Mouse (Mus musculus): ENCODE results near the gene P2ry4.

Gene P2ry4

GRCm38 (mm10) chrX:100594791-100595190 lies at the start of gene P2ry4:
P2ry4 (minus strand) TSS chrX:100594869.
- no peak for DNase-seq (ENCODE audit: low read depth, low spot score)

- no peak for DNase-seq (ENCODE audit: low read depth, low spot score)
Observed at GRCm38 (mm10) chrX:100638477-100638876, 43.8 kb upstream of the P2ry4 start.

DNA sequence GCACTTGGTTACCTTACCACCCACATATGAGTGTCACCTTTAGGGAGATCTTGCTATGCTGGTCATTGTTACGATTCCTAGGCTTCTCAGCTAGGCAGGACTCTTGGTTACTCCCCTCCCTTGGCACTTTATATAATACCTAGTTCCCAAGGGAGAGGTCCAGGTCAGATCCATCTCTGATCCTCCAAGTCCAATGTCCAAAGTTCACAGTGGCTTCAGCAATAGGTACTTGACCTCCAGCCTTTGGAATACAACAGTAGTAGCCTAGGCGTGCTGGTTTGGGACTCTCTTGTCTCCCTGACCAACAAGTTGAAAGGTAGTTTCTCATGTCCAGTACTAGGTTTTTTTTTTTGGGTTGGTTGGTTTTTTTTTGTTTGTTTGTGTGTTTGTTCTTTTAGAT lies 34.4 kb upstream of the P2ry4 start:
- no peak for DNase-seq (ENCODE audit: low read depth, low spot score)

- peak; percentile 93 for DNase-seq (ENCODE audit: low read depth, low spot score)
Observed at GRCm38 (mm10) chrX:100625802-100626793, 31.4 kb upstream of the P2ry4 start, which contains the start of gene Pdzd11. Pdzd11 (minus strand) TSS chrX:100626568.

DNA sequence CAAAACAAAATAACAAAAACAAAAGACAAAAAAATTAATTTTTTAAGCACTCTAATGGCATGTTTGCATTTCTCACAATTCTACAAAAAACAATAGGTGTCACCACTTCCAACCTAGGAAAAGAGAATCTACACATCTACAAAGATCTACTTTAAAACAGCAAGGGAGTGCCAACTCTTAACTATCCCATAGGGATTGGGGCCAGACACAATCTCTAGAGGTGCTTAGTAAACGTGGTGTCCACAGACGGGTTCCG lies 30.8 kb upstream of the P2ry4 start, which contains the start of gene Kif4:
Gene Kif4 (plus strand): TSS at position 192 of the 256 bp plus-strand sequence.
- DNase-seq (ENCODE audit: low read depth, low spot score) = no peak

- peak; percentile 10 for DNase-seq (ENCODE audit: low read depth, low spot score)
Observed at GRCm38 (mm10) chrX:100625146-100625545, 30.5 kb upstream of the P2ry4 start.

DNA sequence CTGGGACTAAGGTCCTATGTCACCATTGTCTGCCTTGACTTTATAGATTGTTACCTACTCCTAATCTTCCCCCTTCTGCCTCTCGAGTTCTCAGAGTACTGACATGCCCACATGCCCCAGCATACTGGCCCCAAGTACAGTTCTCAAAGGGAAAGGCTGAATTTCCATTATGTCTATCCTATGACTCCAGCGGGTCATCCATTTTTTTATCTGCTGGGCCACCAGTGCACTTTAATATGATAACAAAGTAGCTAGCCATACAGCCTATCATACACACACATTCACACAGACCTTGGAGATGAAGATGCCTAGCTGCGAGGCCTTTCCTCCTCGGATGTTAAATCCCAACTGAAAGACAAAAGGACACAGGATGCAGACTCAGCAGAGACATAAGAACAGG lies 29.6 kb upstream of the P2ry4 start:
- DNase-seq (ENCODE audit: low read depth, low spot score) = no peak

DNA sequence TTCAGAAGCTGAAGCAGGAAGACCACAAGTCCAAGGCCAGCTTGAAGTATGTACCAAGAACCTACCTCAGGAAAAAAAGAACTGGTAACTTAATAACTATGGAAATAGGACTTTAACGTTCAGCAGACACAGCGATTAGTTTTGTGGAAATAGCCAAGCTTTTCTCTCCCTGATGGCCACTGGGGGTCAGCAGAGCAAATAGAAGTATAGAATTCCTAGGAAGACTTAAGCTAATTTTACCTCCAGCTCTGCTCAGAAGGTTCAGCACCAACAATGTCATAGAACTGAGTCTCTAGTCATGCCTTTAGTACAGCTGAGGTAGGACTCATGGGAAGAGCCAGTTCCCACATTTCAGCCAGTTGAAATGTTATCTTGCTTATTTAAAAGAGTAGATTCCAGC lies 26.7 kb upstream of the P2ry4 start:
- DNase-seq (ENCODE audit: low read depth, low spot score) = no peak

- DNase-seq (ENCODE audit: low read depth, low spot score) = no peak
Observed at GRCm38 (mm10) chrX:100618488-100618887, 23.8 kb upstream of the P2ry4 start.

DNA sequence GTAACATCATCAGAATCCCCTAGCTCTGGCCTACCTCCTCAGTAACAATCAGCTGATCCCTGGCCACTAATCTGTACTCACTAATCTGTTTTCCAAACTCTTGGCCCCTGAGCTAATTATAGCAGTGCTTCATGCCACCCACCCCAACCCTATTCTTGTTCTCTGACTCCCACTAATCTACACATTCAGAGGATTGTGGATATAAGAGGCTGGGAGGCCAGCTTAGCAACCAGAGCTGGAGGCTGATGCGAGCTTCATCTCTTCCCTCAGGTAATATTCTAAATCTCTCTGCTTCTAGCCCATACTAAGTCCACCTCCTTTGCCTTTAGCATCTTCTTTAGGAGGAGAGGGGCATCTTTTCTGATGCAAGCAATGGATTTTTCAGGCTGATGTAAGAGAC lies 10.6 kb upstream of the P2ry4 start, which contains the start of gene Arr3:
Gene Arr3 (plus strand): TSS at position 184 of the 400 bp plus-strand sequence.
- DNase-seq (ENCODE audit: low read depth, low spot score) = no peak

DNA sequence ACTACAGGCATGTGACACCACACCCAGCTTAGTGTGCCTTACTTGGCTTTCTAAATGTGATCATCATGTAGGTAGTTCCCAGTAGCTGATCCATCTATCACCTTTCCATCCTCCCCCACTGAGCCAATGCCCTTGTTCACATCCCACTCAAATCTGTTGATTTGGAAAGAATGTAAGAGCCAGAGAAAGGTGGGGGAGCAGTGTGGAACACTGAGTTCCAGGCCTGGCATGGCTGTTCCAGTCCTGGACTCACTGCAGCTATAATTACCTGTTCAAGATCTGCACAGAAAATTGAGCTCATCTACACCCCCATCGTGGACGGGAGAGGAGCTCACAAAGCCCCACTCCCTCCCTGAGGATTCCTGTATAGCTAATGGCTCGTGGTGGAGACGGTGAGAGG lies 5.1 kb upstream of the P2ry4 start:
- no peak for DNase-seq (ENCODE audit: low read depth, low spot score)

DNA sequence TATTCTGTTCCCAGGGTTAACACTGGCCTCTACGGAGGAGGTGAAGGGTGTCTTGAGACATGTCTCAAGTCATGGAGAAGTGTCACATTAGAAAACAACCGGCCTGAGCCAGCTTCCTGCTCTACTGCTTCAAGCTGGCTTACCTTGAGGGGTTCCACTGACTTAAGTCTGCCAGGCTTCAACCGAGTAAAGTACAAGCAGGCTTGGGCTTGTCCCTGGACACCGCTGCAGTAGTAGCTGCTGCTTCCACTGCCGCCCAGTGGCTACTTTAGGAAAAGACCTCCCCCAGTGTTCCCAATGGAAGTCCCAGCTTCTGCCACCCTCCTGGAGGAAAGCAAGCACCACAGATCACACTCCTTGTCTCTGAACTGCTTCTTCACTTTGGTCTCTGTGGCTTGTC lies 2.8 kb upstream of the P2ry4 start:
- DNase-seq (ENCODE audit: low read depth, low spot score) = peak; percentile 27

DNA sequence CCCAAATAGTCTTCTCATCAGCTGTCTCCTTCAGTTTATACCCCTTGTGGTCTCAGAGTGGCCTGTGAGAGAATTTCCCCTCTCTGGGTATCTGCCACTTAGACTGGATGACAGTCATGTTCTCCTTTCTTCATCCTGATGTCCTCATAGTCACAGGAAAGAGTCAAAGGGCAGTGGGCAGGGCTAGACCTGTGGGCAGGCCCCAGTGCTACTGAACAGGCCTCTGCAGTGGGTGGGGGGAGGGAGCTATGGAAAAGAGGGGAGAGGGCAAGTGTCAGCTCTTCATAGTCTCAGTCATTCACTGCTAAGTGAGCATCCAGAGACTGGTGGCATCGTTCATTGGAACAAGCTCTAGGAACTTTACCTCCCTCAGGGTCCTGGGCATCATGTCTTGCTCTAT lies 22.7 kb downstream of the P2ry4 start, which contains the start of gene Awat1:
Gene Awat1 (plus strand): TSS at position 301 of the 400 bp plus-strand sequence.
- DNase-seq (ENCODE audit: low read depth, low spot score) = no peak

GRCm38 (mm10) chrX:100565696-100566095 lies 29.0 kb downstream of the P2ry4 start:
- DNase-seq (ENCODE audit: low read depth, low spot score) = no peak

DNA sequence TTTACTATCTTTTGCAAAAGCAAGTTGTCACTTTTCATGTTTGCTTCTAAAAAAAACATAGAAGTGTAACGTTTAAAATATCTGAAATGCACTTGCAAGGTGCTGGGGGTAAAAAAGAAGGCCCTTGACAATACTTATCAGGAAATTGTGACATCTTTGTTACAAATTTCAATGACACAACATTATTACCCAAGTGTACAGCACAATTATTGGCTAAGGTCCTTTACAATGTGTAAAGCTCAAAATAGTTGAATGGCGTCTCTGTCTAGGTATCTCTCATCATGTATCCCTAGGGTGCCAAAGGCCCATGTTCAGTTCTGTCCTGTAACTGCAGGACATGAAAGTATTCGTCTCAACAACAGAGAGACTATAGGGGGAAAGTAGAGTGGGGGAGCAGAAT lies 38.6 kb downstream of the P2ry4 start:
- DNase-seq (ENCODE audit: low read depth, low spot score) = no peak

All from mesoderm, embryonic 11.5 days (tissue).